Mouse (Mus musculus) limb, embryonic 15.5 days (tissue): ENCODE measurements around the gene Ltbp3. TPM values are rescaled to one million over a fixed set of nuclear protein-coding genes. Genes with fewer than 3 reads are reported as not detected.

Source experiments
- ATAC-seq: fragments of 200-750 bp; cut with Nextera tagmentation; 2 replicates; pipeline ENCODE4 v1.8.0; 2017; ENCODE audit warnings: low read depth, moderate TSS enrichment; ENCODE audit not compliant: insufficient number of reproducible peaks, low FRiP score, low TSS enrichment
- H3K27ac ChIP-seq: fragments of 300-500 bp; sonication (generic); 2 replicates; pipeline ENCODE4 v1.5.1; 2015; ENCODE audit warnings: moderate library complexity, mild to moderate bottlenecking, inconsistent platforms
- H3K27me3 ChIP-seq: fragments of 300-500 bp; sonication (generic); 2 replicates; pipeline ENCODE4 v1.6.1; 2015; ENCODE audit warnings: inconsistent platforms
- H3K36me3 ChIP-seq: fragments of 300-500 bp; sonication (generic); 2 replicates; pipeline ENCODE4 v1.6.1; 2015; ENCODE audit warnings: inconsistent platforms
- H3K4me1 ChIP-seq: fragments of 300-500 bp; sonication (generic); 2 replicates; pipeline ENCODE4 v1.6.1; 2015; ENCODE audit warnings: inconsistent platforms
- H3K4me2 ChIP-seq: fragments of 300-500 bp; sonication (generic); 2 replicates; pipeline ENCODE4 v1.6.1; 2015; ENCODE audit warnings: mild to moderate bottlenecking, inconsistent platforms
- H3K4me3 ChIP-seq: fragments of 300-500 bp; sonication (generic); 2 replicates; pipeline ENCODE4 v1.5.1; 2015; ENCODE audit warnings: mild to moderate bottlenecking, inconsistent platforms
- H3K9ac ChIP-seq: fragments of 300-500 bp; sonication (generic); 2 replicates; pipeline ENCODE4 v1.6.1; 2015; ENCODE audit warnings: inconsistent platforms
- H3K9me3 ChIP-seq: fragments of 300-500 bp; sonication (generic); 2 replicates; pipeline ENCODE4 v1.6.1; 2016; ENCODE audit warnings: inconsistent platforms
- WGBS: fragments of 180-500 bp; shearing (Covaris S2); methylation state at CpG from one replicate; pipeline ENCODE4 v1.1.7; 2015; 5-methylcytosine and 5-hydroxymethylcytosine counted together
- polyA plus RNA-seq: library from polyadenylated mRNA; unstranded; fragments of >200 nt; fragmentation: Nextera tagmentation; extraction: Ambion mirVana; gene quantifications from 2 replicates; pipeline ENCODE4 v1.2.1, GENCODE M21; 2015

Ltbp3 gene
- polyA plus RNA-seq, 1 experiment from 2014 or later, result 64.3 TPM

- H3K9me3 ChIP-seq, result no peaks in the 10 kb centered on the region
- no peak overlapping the region for H3K27ac ChIP-seq
- H3K4me1 ChIP-seq, result peaks cover 35% of the 10 kb centered on the region
- H3K4me3 ChIP-seq, result no peak overlapping the region
- WGBS, result 21% methylated on average over 3 of the region's 3 CpGs
- ATAC-seq, result no peak
- no peaks in the 10 kb centered on the region for H3K27me3 ChIP-seq
- peaks cover 71% of the 10 kb centered on the region for H3K36me3 ChIP-seq
- H3K9ac ChIP-seq, result no peak overlapping the region
- H3K4me2 ChIP-seq, result no peak overlapping the region
Measured at GRCm38 (mm10) chr19:5711218-5711617, 29.5 kb upstream of the Ltbp3 start.

GRCm38 (mm10) chr19:5711907-5712460 is 28.7 kb upstream of the Ltbp3 start:
- Histone ChIP-seq H3K9me3 (no peaks in the 10 kb centered on the region), H3K4me1 (peaks cover 40% of the 10 kb centered on the region), H3K27me3 (no peaks in the 10 kb centered on the region), H3K27ac (no peak overlapping the region), H3K36me3 (peaks cover 67% of the 10 kb centered on the region), H3K4me2 (no peak overlapping the region), H3K4me3 (no peak overlapping the region), H3K9ac (no peak overlapping the region)
- no peak for ATAC-seq
- WGBS, result 90% methylated on average over 14 of the region's 14 CpGs

GRCm38 (mm10) chr19:5713255-5713654 is 27.4 kb upstream of the Ltbp3 start:
- Histone ChIP-seq H3K36me3 (peaks cover 67% of the 10 kb centered on the region), H3K9me3 (no peaks in the 10 kb centered on the region), H3K9ac (no peak overlapping the region), H3K27me3 (no peaks in the 10 kb centered on the region), H3K4me1 (peaks cover 41% of the 10 kb centered on the region), H3K4me2 (peak overlapping the region; percentile 14), H3K4me3 (no peak overlapping the region), H3K27ac (peak overlapping the region; percentile 75)
- ATAC-seq, result 0 out of 2 replicates have a peak, but pooled peaks have one; percentile 6
- 67% methylated on average over 5 of the region's 5 CpGs for WGBS

- no peaks in the 10 kb centered on the region for H3K27me3 ChIP-seq
- H3K27ac ChIP-seq, result peak overlapping the region; percentile 75
- H3K9me3 ChIP-seq, result no peaks in the 10 kb centered on the region
- H3K36me3 ChIP-seq, result peaks cover 67% of the 10 kb centered on the region
- no peak overlapping the region for H3K9ac ChIP-seq
- H3K4me2 ChIP-seq, result peak overlapping the region; percentile 14
- 0% methylated on average over 2 of the region's 2 CpGs for WGBS
- no peak overlapping the region for H3K4me3 ChIP-seq
- peaks cover 41% of the 10 kb centered on the region for H3K4me1 ChIP-seq
- peak; percentile 64; the same call in 1 of the 2 replicates for ATAC-seq
Measured at GRCm38 (mm10) chr19:5713730-5714129, 27.0 kb upstream of the Ltbp3 start.

- no peak overlapping the region for H3K4me3 ChIP-seq
- ATAC-seq, result no peak
- no peaks in the 10 kb centered on the region for H3K27me3 ChIP-seq
- H3K4me2 ChIP-seq, result no peak overlapping the region
- 33% methylated on average over 43 of the region's 43 CpGs for WGBS
- no peak overlapping the region for H3K27ac ChIP-seq
- H3K9ac ChIP-seq, result 0 out of 2 replicates have a peak overlapping the region, but pooled peaks have one; percentile 10
- H3K4me1 ChIP-seq, result peaks cover 41% of the 10 kb centered on the region
- no peaks in the 10 kb centered on the region for H3K9me3 ChIP-seq
- peaks cover 70% of the 10 kb centered on the region for H3K36me3 ChIP-seq
Measured at GRCm38 (mm10) chr19:5715793-5716688, 24.7 kb upstream of the Ltbp3 start.

GRCm38 (mm10) chr19:5716955-5717354 is 23.7 kb upstream of the Ltbp3 start:
- Histone ChIP-seq H3K27me3 (no peaks in the 10 kb centered on the region), H3K9ac (no peak overlapping the region), H3K4me3 (no peak overlapping the region), H3K36me3 (peaks cover 74% of the 10 kb centered on the region), H3K27ac (no peak overlapping the region), H3K9me3 (no peaks in the 10 kb centered on the region), H3K4me2 (no peak overlapping the region), H3K4me1 (peaks cover 38% of the 10 kb centered on the region)
- 62% methylated on average over 10 of the region's 10 CpGs for WGBS
- no peak for ATAC-seq

- Histone ChIP-seq H3K4me2 (no peak overlapping the region), H3K27ac (no peak overlapping the region), H3K4me1 (peaks cover 31% of the 10 kb centered on the region), H3K36me3 (peaks cover 75% of the 10 kb centered on the region), H3K9me3 (no peaks in the 10 kb centered on the region), H3K4me3 (no peak overlapping the region), H3K27me3 (no peaks in the 10 kb centered on the region), H3K9ac (no peak overlapping the region)
- WGBS, result 93% methylated on average over 6 of the region's 6 CpGs
- ATAC-seq, result no peak
Measured at GRCm38 (mm10) chr19:5721233-5721632, 19.5 kb upstream of the Ltbp3 start.

- no peak overlapping the region for H3K9ac ChIP-seq
- peaks cover 40% of the 10 kb centered on the region for H3K4me1 ChIP-seq
- 88% methylated on average over 7 of the region's 7 CpGs for WGBS
- peaks cover 64% of the 10 kb centered on the region for H3K36me3 ChIP-seq
- H3K9me3 ChIP-seq, result no peaks in the 10 kb centered on the region
- H3K27ac ChIP-seq, result no peak overlapping the region
- H3K4me3 ChIP-seq, result no peak overlapping the region
- H3K4me2 ChIP-seq, result no peak overlapping the region
- no peaks in the 10 kb centered on the region for H3K27me3 ChIP-seq
- ATAC-seq, result no peak
Measured at GRCm38 (mm10) chr19:5722848-5723425, 17.8 kb upstream of the Ltbp3 start.

GRCm38 (mm10) chr19:5723934-5724548 is 16.7 kb upstream of the Ltbp3 start:
- WGBS, result 70% methylated on average over 4 of the region's 4 CpGs
- peaks cover 49% of the 10 kb centered on the region for H3K4me1 ChIP-seq
- no peak for ATAC-seq
- peak overlapping the region; percentile 82 for H3K27ac ChIP-seq
- no peaks in the 10 kb centered on the region for H3K9me3 ChIP-seq
- no peak overlapping the region for H3K9ac ChIP-seq
- peak overlapping the region; percentile 46 for H3K4me3 ChIP-seq
- H3K36me3 ChIP-seq, result peaks cover 53% of the 10 kb centered on the region
- H3K4me2 ChIP-seq, result peak overlapping the region; percentile 78
- H3K27me3 ChIP-seq, result no peaks in the 10 kb centered on the region

GRCm38 (mm10) chr19:5724549-5724941 is 16.2 kb upstream of the Ltbp3 start:
- Histone ChIP-seq H3K4me3 (peak overlapping the region; percentile 46), H3K9ac (peak overlapping the region; percentile 51; the same call in 1 of the 2 replicates), H3K36me3 (peaks cover 48% of the 10 kb centered on the region), H3K4me2 (peak overlapping the region; percentile 78), H3K4me1 (peaks cover 49% of the 10 kb centered on the region), H3K27ac (peak overlapping the region; percentile 82), H3K9me3 (no peaks in the 10 kb centered on the region), H3K27me3 (no peaks in the 10 kb centered on the region)
- 67% methylated on average over 7 of the region's 7 CpGs for WGBS
- ATAC-seq, result no peak

GRCm38 (mm10) chr19:5725029-5725707 is 15.5 kb upstream of the Ltbp3 start:
- peak overlapping the region; percentile 51 for H3K9ac ChIP-seq
- H3K27ac ChIP-seq, result peak overlapping the region; percentile 82
- 60% methylated on average over 12 of the region's 12 CpGs for WGBS
- ATAC-seq, result peak; percentile 27
- peaks cover 42% of the 10 kb centered on the region for H3K36me3 ChIP-seq
- peaks cover 56% of the 10 kb centered on the region for H3K4me1 ChIP-seq
- H3K4me3 ChIP-seq, result peak overlapping the region; percentile 46
- H3K9me3 ChIP-seq, result no peaks in the 10 kb centered on the region
- H3K4me2 ChIP-seq, result peak overlapping the region; percentile 78
- no peaks in the 10 kb centered on the region for H3K27me3 ChIP-seq
